Mouse (Mus musculus) neutrophil, adult 5-6 weeks (primary cell): ENCODE results near the gene Gm17359. TPM values are rescaled to one million over a fixed set of nuclear protein-coding genes. Genes with fewer than 3 reads are reported as not detected.
A peak's percentile ranks its signal among the peaks of the same experiment; 100 is the strongest.

Experiments used
- ATAC-seq: fragments of 151-379, 151-347 bp; 2 replicates; pipeline ENCODE4 v1.8.0; 2017; ENCODE audit warnings: mild to moderate bottlenecking, moderate TSS enrichment; ENCODE audit not compliant: insufficient number of reproducible peaks, poor library complexity, low FRiP score, severe bottlenecking; ENCODE audit errors: extremely low read depth
- total RNA-seq: library from RNA; stranded (forward); fragments of 200-1000 nt; gene quantifications from 2 replicates; pipeline ENCODE4 v1.2.3, GENCODE M21; 2017

Gene Gm17359
- not detected in 2 replicates for total RNA-seq

- no peak for ATAC-seq
Observed at GRCm38 (mm10) chr3:79336044-79336766, at the start of gene Gm17359. TSS of gene Gm17359 (plus strand) at chr3:79336661.

- peak; percentile 97 for ATAC-seq
Observed at GRCm38 (mm10) chr3:79287108-79287576, 49.3 kb upstream of the Gm17359 start.

GRCm38 (mm10) chr3:79287699-79288458, 48.6 kb upstream of the Gm17359 start:
- ATAC-seq: no peak

GRCm38 (mm10) chr3:79289050-79289449, 47.4 kb upstream of the Gm17359 start:
- ATAC-seq: no peak

- no peak for ATAC-seq
Observed at GRCm38 (mm10) chr3:79293023-79293422, 43.4 kb upstream of the Gm17359 start.

- no peak for ATAC-seq
Observed at GRCm38 (mm10) chr3:79294701-79295100, 41.8 kb upstream of the Gm17359 start.

GRCm38 (mm10) chr3:79296049-79296448, 40.4 kb upstream of the Gm17359 start:
- ATAC-seq: no peak

- ATAC-seq: no peak
Observed at GRCm38 (mm10) chr3:79296586-79296985, 39.9 kb upstream of the Gm17359 start.

- no peak for ATAC-seq
Observed at GRCm38 (mm10) chr3:79297281-79297680, 39.2 kb upstream of the Gm17359 start.

- no peak for ATAC-seq
Observed at GRCm38 (mm10) chr3:79299401-79299800, 37.1 kb upstream of the Gm17359 start.

GRCm38 (mm10) chr3:79308605-79309004, 27.9 kb upstream of the Gm17359 start:
- ATAC-seq: no peak

- no peak for ATAC-seq
Observed at GRCm38 (mm10) chr3:79310184-79310583, 26.3 kb upstream of the Gm17359 start.

GRCm38 (mm10) chr3:79311895-79312294, 24.6 kb upstream of the Gm17359 start:
- no peak for ATAC-seq

- ATAC-seq: no peak
Observed at GRCm38 (mm10) chr3:79314006-79314698, 22.3 kb upstream of the Gm17359 start.

GRCm38 (mm10) chr3:79324697-79325526, 11.5 kb upstream of the Gm17359 start:
- no peak for ATAC-seq

GRCm38 (mm10) chr3:79329691-79330315, 6.7 kb upstream of the Gm17359 start:
- ATAC-seq: no peak

GRCm38 (mm10) chr3:79333051-79333450, 3.4 kb upstream of the Gm17359 start:
- ATAC-seq: no peak

- ATAC-seq: no peak
Observed at GRCm38 (mm10) chr3:79333643-79334200, 2.7 kb upstream of the Gm17359 start.
